Mouse (Mus musculus) monocyte, adult 5-6 weeks (primary cell): ENCODE data around the gene Thap8. TPM values are rescaled to one million over a fixed set of nuclear protein-coding genes. Genes with fewer than 3 reads are reported as not detected.
A peak's percentile ranks its signal among the peaks of the same experiment; 100 is the strongest.
"Not testable (repeated sequence)": the region's sequence is repeated elsewhere in the genome, so short reads cannot be mapped to it uniquely, and the experiment has no call there.

Experiments used
- ATAC-seq: fragments of 153-309, 156-312 bp; replicated peaks from 2 replicates; pipeline ENCODE4 v1.8.0; 2017; ENCODE audit warnings: mild to moderate bottlenecking; ENCODE audit not compliant: low TSS enrichment, insufficient number of reproducible peaks, severe bottlenecking, poor library complexity, low FRiP score
- total RNA-seq: library from RNA; stranded (forward); fragments of 200-1000, 200-491, 200-594 nt; gene quantifications from 3 replicates; pipeline ENCODE4 v1.2.3, GENCODE M21; 2017

Thap8 gene
- total RNA-seq, result 1.0 to 3.2 TPM in 2 of 3 replicates, not detected in the other

DNA sequence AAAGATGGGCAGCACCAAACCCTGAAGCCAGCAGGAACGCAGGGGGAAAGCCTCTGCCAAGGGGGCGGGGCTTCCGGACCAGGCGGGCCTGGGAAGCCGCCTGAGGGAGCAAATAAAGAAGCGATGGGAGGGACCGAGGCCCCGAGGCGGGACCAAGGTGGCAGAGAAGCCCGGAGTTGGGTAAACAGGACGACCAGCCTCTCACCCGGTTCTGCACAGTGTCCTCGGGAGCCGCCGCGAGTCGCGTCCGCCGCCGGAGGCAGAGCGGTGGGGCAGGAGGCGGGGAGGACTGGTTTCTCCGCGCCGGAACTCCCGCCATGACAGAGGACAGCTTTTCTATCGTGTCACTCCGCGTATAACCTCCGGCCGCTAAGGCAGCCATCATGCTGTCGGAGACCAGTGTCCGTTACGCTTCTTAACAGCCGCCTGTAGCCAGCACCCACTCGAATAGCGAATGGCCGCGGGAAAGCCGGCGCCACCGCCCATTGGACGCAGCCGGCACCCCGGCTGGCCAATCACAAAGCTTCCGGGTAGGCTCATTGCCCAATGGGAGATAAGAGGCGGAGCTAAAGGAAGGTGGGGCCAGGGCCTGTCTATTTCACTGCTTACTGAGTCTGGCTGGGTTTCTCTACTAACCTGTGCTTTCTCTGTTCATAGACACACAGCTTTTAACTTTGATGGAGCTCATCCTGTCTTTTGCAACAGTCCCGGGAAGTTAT, at the start of gene Thap8, which contains the start of gene Wdr62:
Thap8 (plus strand) TSS at position 144 of the 719 bp plus-strand sequence.
Wdr62 (minus strand) TSS at position 469 of the 719 bp plus-strand sequence.
- peak; percentile 95 for ATAC-seq

DNA sequence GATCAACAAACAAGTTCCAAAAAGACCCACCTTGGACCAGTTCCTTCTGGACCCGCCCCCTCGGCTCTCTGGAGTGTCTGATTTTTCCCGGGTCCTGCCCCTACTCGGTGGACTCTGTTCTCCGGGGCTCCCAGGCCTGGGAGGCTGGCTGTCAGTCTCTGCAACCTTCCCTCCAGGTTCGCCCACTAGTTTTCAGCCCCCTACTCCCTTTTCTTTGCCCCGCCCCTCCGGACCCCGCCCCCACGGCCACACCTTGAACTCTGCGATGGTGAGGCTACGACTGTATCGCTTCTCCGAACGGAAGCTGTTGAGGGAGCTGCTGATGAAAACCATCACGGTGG, 48.6 kb upstream of the Thap8 start:
- no peak for ATAC-seq

DNA sequence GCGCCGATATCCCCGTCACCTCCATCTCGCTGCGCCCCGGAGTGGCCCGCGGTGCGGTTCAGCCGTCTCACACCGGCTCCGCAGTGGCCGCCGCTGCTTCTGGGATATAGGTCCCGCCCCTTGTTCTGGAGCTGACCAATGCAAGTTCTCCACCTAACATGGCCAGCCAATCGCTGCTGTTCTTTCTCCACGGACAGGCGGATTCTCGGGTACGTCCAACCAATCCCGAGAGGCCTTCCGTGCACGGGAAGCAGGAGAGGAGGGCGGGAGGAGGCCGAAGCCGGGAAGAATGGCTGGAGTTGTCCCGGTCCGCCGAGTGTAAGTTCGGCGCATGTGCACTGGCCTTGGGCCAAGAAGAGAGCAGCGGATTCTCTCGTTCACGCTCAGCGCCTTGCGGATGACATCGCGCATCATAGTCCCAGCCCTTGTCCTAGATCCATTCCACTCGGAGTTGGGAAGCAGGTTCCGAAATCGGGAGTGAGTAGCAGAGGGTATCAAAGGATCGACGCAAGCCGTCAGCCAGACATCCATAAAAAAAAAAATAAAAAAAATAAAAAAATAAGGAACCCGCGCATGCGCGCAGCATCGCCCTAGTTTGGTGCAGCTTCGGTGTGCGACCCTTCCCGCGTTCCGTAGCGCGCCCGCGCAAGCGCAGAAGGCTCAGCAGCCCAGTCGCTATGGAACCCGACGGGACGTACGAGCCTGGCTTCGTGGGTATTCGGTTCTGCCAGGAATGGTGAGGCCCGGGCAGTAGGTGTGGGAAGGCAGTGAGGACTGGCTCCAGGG, 48.0 kb upstream of the Thap8 start, which contains the start of the genes Polr2i and Tbcb:
Polr2i (plus strand) TSS at position 280 of the 786 bp plus-strand sequence.
Tbcb (minus strand) TSS at position 604 of the 786 bp plus-strand sequence.
- ATAC-seq, result peak; percentile 94

DNA sequence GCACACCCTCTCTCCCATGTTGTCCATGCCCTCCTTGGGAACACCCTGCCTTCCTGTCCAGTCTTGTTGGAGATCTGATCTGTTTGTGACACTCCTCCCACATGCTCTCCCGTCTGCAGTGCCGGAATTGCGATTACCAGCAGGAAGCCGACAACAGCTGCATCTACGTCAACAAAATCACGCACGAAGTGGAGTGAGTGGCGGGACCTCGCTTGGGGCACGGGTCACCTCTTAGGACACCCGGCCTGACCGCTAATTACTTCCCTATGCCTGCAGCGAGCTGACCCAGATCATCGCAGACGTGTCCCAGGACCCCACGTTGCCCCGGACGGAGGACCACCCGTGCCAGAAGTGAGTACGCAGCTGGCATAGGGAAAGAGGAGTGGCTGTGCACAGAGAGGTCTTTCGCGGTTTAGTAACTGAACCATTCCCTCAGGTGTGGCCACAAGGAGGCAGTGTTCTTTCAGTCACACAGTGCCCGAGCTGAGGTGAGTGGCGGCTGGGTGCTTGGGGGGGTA, 47.2 kb upstream of the Thap8 start:
- ATAC-seq, result 0 out of 2 replicates have a peak, but pooled peaks have one; percentile 14

DNA sequence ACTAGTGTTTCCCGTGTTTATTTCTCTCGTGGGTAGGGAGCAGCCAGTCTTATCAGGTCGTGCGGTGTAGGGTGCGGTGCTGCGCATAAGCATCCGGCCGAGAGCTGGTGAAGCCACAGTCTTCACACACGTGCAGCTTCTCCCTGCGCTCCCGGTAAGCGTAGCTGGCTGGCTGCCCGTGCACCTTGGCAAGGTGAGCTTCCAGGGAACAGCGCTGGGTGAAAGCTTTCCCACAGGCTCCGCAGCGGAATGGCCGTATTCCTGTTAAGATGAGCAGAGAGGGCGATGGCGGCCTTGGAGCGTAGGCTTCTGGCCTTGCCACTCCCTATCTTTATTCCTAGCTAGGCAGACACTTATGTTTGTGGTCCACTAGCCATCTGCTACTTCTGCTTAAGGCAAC, 46.5 kb upstream of the Thap8 start:
- ATAC-seq, result no peak

GRCm38 (mm10) chr7:30234276-30234858, 45.5 kb upstream of the Thap8 start:
- no peak for ATAC-seq

DNA sequence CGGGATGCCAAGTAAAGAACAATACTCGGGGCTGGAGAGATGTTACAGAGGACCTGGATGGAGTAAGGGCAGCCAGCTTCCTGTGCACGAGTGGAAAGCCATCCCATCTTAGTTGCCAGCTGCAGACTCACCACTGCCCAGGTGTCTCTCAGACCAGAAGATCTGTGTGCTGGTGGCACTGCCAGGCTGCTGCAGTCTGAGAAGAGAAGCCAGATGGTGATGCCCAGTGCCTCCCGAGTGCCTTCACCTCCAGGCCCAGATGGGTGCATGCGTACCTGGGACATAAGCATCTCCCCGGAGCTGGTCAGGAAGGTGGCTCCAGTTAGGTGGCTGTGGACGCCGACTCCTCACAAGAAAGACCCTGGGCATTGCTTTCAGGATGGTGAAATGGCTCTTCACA, 44.8 kb upstream of the Thap8 start:
- ATAC-seq, result no peak

- ATAC-seq, result no peak
These were observed 44.3 kb upstream of the Thap8 start, which contains the start of gene Ovol3 for GRCm38 (mm10) chr7:30235625-30236024. Gene Ovol3 (minus strand): TSS chr7:30235725.

GRCm38 (mm10) chr7:30237374-30237773, 42.5 kb upstream of the Thap8 start:
- ATAC-seq, result not testable (repeated sequence)

- no peak for ATAC-seq
These were observed 27.6 kb upstream of the Thap8 start for GRCm38 (mm10) chr7:30251956-30252954.

GRCm38 (mm10) chr7:30265041-30265440, 14.9 kb upstream of the Thap8 start:
- peak; percentile 71 for ATAC-seq

- 0 out of 2 replicates have a peak, but pooled peaks have one; percentile 42 for ATAC-seq
These were observed 14.4 kb upstream of the Thap8 start for GRCm38 (mm10) chr7:30265531-30265930.

- no peak for ATAC-seq
These were observed 14.0 kb upstream of the Thap8 start for GRCm38 (mm10) chr7:30265935-30266334.

DNA sequence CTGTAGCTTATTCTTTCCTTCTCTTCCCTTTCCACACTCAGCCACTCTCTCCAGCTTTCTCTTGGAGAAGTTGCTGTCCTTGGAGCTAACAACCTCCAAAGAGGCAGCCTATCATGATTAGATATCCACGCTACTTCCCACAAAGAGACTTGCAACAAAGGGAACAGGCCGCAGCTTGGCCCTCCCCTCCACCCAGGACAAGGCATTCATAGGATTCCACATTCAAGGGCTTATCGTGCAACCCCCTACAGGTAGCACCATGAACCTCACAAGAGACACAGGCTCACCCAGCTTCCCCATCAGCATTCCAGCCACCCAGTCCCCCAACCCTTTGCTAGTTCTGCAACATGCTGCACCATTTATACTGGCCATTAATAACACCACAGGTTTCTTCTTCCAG, 13.1 kb upstream of the Thap8 start:
- ATAC-seq, result no peak

GRCm38 (mm10) chr7:30269641-30270040, 10.3 kb upstream of the Thap8 start:
- ATAC-seq, result no peak

DNA sequence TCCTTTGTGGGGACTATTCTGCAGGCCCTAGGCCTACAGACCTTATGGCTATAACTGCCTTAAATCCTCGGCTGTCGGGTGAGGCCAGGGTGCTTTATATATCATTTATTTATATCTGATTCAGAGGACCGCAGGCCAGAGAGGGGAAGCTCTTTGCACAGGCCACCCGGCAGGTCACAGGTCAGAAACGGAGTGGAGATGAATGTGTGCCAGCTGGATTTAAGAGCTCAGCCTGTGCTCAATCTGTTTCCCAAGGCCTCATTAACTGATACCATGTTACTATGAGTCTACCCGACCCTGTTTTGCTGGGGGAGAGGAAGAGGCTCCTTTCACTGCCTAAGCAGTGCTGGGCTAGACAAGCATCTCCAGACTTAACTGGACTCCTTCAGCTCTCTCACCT, 5.5 kb upstream of the Thap8 start:
- no peak for ATAC-seq

DNA sequence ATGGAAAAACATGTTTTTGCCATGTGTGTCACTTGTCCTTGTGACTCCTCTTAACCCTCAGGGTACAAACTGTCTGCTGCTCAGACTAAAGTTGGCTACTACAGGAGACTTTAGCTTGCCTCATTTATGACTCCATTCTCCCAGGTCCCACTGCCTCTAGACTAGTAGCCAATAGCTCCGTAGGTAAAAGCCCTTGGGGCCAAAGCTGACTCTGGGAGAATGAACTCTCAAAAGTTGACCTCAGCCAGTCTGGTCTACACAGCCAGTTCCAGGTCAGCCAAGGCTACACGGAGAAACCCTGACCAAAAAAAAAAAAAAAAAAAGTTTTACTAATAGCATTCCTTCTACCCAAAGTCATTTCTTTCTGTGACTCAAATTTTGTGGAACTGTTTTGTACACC, 983 bp upstream of the Thap8 start:
- no peak for ATAC-seq

- ATAC-seq, result no peak
These were observed 358 bp upstream of the Thap8 start for GRCm38 (mm10) chr7:30279536-30279935.
